Mouse (Mus musculus) liver, postnatal 0 days (tissue): ENCODE data around the gene Vars2. TPM values are rescaled to one million over a fixed set of nuclear protein-coding genes. Genes with fewer than 3 reads are reported as not detected.

Experiments used
- ATAC-seq: fragments of 200-750 bp; cut with Nextera tagmentation; 2 replicates; pipeline ENCODE4 v1.8.0; 2017; ENCODE audit warnings: mild to moderate bottlenecking, moderate library complexity
- DNase-seq: peaks from one replicate; pipeline ENCODE4 v3.0.0-alpha.2; 2016
- H3K27ac ChIP-seq: fragments of 300-500 bp; sonication (generic); 2 replicates; pipeline ENCODE4 v1.5.1; 2014; ENCODE audit warnings: antibody characterized with exemption, moderate library complexity, mild to moderate bottlenecking, low read depth
- H3K27me3 ChIP-seq: fragments of 300-500 bp; sonication (generic); 2 replicates; pipeline ENCODE4 v1.6.1; 2014; ENCODE audit warnings: low read length, control low read depth, mixed read lengths; ENCODE audit not compliant: insufficient read depth
- H3K36me3 ChIP-seq: fragments of 300-500 bp; sonication (generic); replicated peaks from 2 replicates; pipeline ENCODE4 v1.6.1; 2014; ENCODE audit warnings: mild to moderate bottlenecking, control low read depth, low read length, moderate library complexity, mixed read lengths; ENCODE audit not compliant: insufficient read depth
- H3K4me1 ChIP-seq: fragments of 300-500 bp; sonication (generic); 2 replicates; pipeline ENCODE4 v1.6.1; 2014; ENCODE audit warnings: antibody characterized with exemption, mild to moderate bottlenecking, control low read depth; ENCODE audit not compliant: insufficient read depth
- H3K4me2 ChIP-seq: fragments of 300-500 bp; sonication (generic); 2 replicates; pipeline ENCODE4 v1.6.1; 2014; ENCODE audit warnings: low read depth, mild to moderate bottlenecking, low read length, moderate library complexity, mixed read lengths
- H3K4me3 ChIP-seq: fragments of 300-500 bp; sonication (generic); 2 replicates; pipeline ENCODE4 v1.5.1; 2014; ENCODE audit warnings: low read depth, low read length
- H3K9ac ChIP-seq: fragments of 300-500 bp; sonication (generic); replicated peaks from 2 replicates; pipeline ENCODE4 v1.6.1; 2014; ENCODE audit warnings: mild to moderate bottlenecking, moderate library complexity
- H3K9me3 ChIP-seq: fragments of 300-500 bp; sonication (generic); 2 replicates; pipeline ENCODE4 v1.6.1; 2016; ENCODE audit warnings: mild to moderate bottlenecking, control low read depth, low read length, mixed read lengths
- CTCF ChIP-seq: sonication (generic); IDR thresholded peaks from 2 replicates; pipeline ENCODE4 v1.5.1; 2016; ENCODE audit warnings: antibody characterized with exemption, low read depth
- EP300 ChIP-seq: IDR thresholded peaks from 2 replicates; pipeline ENCODE4 v1.6.1; 2016; ENCODE audit warnings: antibody characterized with exemption, low read depth, mild to moderate bottlenecking
- WGBS: fragments of 180-500 bp; shearing (Covaris S2); extraction: QIAGEN DNeasy Blood & Tissue Kit; methylation state at CpG from one replicate; pipeline ENCODE4 v1.1.7; 2014; ENCODE audit not compliant: insufficient replicate concordance; 5-methylcytosine and 5-hydroxymethylcytosine counted together
- polyA plus RNA-seq: library from polyadenylated mRNA; unstranded; fragments of >200 nt; fragmentation: Nextera tagmentation; extraction: Ambion mirVana; gene quantifications from 2 replicates; pipeline ENCODE4 v1.2.1, GENCODE M21; 2015

Gene Vars2
- polyA plus RNA-seq, 1 experiment from 2014 or later = 4.6 TPM

- peaks cover under 1% of the 10 kb centered on the region; the same call in 1 of the 2 replicates for H3K4me1 ChIP-seq
- WGBS = 22% methylated on average over 4 of the region's 4 CpGs
- no peak overlapping the region for H3K9ac ChIP-seq
- H3K27me3 ChIP-seq = peaks cover 31% of the 10 kb centered on the region
- H3K9me3 ChIP-seq = no peaks in the 10 kb centered on the region
- H3K36me3 ChIP-seq = no peaks in the 10 kb centered on the region
- TF ChIP-seq EP300 (no peak), CTCF (peak; percentile 71)
- ATAC-seq (no peak), DNase-seq (peak; percentile 72)
- H3K4me3 ChIP-seq = no peak overlapping the region
- H3K4me2 ChIP-seq = no peak overlapping the region
- no peak overlapping the region for H3K27ac ChIP-seq
Measured at GRCm38 (mm10) chr17:35705836-35706235, 38.4 kb upstream of the Vars2 start.

- ATAC-seq (no peak), DNase-seq (no peak)
- no peak within 1 kb of the TSS for H3K4me3 ChIP-seq
- H3K4me1 ChIP-seq = peaks cover 4% of the 10 kb centered on the region; the same call in 1 of the 2 replicates
- no peaks in the 10 kb centered on the region for H3K9me3 ChIP-seq
- no peak for TF ChIP-seq EP300
- TF ChIP-seq CTCF = no peak
- no peaks in the 10 kb centered on the region for H3K36me3 ChIP-seq
- 0 out of 2 replicates have a peak within 1 kb of the TSS, but pooled peaks have one; percentile 11 for H3K27ac ChIP-seq
- no peak within 1 kb of the TSS for H3K9ac ChIP-seq
- peak within 1 kb of the TSS; percentile 47 for H3K4me2 ChIP-seq
- peaks cover 39% of the 10 kb centered on the region for H3K27me3 ChIP-seq
- 10% methylated on average over 19 of the region's 19 CpGs for WGBS
Measured at GRCm38 (mm10) chr17:35704621-35705464, 37.5 kb upstream of the Vars2 start, which contains the start of gene Ddr1. TSS of gene Ddr1 (minus strand) at chr17:35704621.

GRCm38 (mm10) chr17:35703751-35704271 is 36.4 kb upstream of the Vars2 start:
- H3K9ac ChIP-seq = no peak overlapping the region
- no peak overlapping the region for H3K4me3 ChIP-seq
- no peak for TF ChIP-seq EP300
- H3K27ac ChIP-seq = 0 out of 2 replicates have a peak overlapping the region, but pooled peaks have one; percentile 11
- H3K36me3 ChIP-seq = no peaks in the 10 kb centered on the region
- H3K27me3 ChIP-seq = peaks cover 49% of the 10 kb centered on the region
- DNase-seq = no peak
- no peak for ATAC-seq
- 13% methylated on average over 14 of the region's 14 CpGs for WGBS
- H3K4me1 ChIP-seq = peaks cover 5% of the 10 kb centered on the region; the same call in 1 of the 2 replicates
- H3K4me2 ChIP-seq = no peak overlapping the region
- no peaks in the 10 kb centered on the region for H3K9me3 ChIP-seq

- TF ChIP-seq CTCF = no peak
- no peak for TF ChIP-seq EP300
- H3K27me3 ChIP-seq = peaks cover 56% of the 10 kb centered on the region
- no peak overlapping the region for H3K9ac ChIP-seq
- no peak for DNase-seq
- H3K4me1 ChIP-seq = peaks cover 5% of the 10 kb centered on the region; the same call in 1 of the 2 replicates
- H3K9me3 ChIP-seq = no peaks in the 10 kb centered on the region
- H3K4me3 ChIP-seq = no peak overlapping the region
- no peak for ATAC-seq
- 19% methylated on average over 2 of the region's 2 CpGs for WGBS
- H3K36me3 ChIP-seq = no peaks in the 10 kb centered on the region
- H3K27ac ChIP-seq = no peak overlapping the region
- H3K4me2 ChIP-seq = no peak overlapping the region
Measured at GRCm38 (mm10) chr17:35703065-35703464, 35.7 kb upstream of the Vars2 start.

GRCm38 (mm10) chr17:35702605-35703004 is 35.2 kb upstream of the Vars2 start:
- no peak for DNase-seq
- peaks cover 5% of the 10 kb centered on the region; the same call in 1 of the 2 replicates for H3K4me1 ChIP-seq

GRCm38 (mm10) chr17:35701978-35702461 is 34.6 kb upstream of the Vars2 start:
- no peak overlapping the region for H3K9ac ChIP-seq
- no peaks in the 10 kb centered on the region for H3K36me3 ChIP-seq
- 0 out of 2 replicates have a peak overlapping the region, but pooled peaks have one; percentile 29 for H3K27ac ChIP-seq
- 18% methylated on average over 16 of the region's 16 CpGs for WGBS
- H3K9me3 ChIP-seq = no peaks in the 10 kb centered on the region
- peaks cover 5% of the 10 kb centered on the region; the same call in 1 of the 2 replicates for H3K4me1 ChIP-seq
- ATAC-seq = no peak
- H3K4me2 ChIP-seq = peak overlapping the region; percentile 35; the same call in 1 of the 2 replicates
- H3K4me3 ChIP-seq = 0 out of 2 replicates have a peak overlapping the region, but pooled peaks have one; percentile 1
- no peak for DNase-seq
- TF ChIP-seq EP300 = no peak
- TF ChIP-seq CTCF = no peak
- H3K27me3 ChIP-seq = peaks cover 64% of the 10 kb centered on the region

More at GRCm38 (mm10) chr17:35702605-35703004, 35.2 kb upstream of the Vars2 start:
- 31% methylated on average over 4 of the region's 4 CpGs for WGBS
- H3K36me3 ChIP-seq = no peaks in the 10 kb centered on the region
- no peak overlapping the region for H3K4me2 ChIP-seq
- TF ChIP-seq CTCF (no peak), EP300 (no peak)
- H3K9ac ChIP-seq = no peak overlapping the region
- H3K4me3 ChIP-seq = no peak overlapping the region
- peaks cover 60% of the 10 kb centered on the region for H3K27me3 ChIP-seq
- H3K9me3 ChIP-seq = no peaks in the 10 kb centered on the region
- 0 out of 2 replicates have a peak overlapping the region, but pooled peaks have one; percentile 29 for H3K27ac ChIP-seq
- no peak for ATAC-seq
